Mouse (Mus musculus) heart, adult 2 months (tissue): Measurements from ENCODE around the gene Gm20388. TPM values are rescaled to one million over a fixed set of nuclear protein-coding genes. Genes with fewer than 3 reads are reported as not detected.

Source experiments
- DNase-seq, 2 experiments: peaks; one replicate each; pipeline ENCODE4 v3.0.0; 2021
- H3K27ac ChIP-seq: fragments of 200-600 bp; 2 replicates; pipeline ENCODE4 v1.8.1; 2022
- H3K27me3 ChIP-seq: fragments of 200-500 bp; 2 replicates; pipeline ENCODE4 v1.6.1; 2012; ENCODE audit warnings: mild to moderate bottlenecking, low read length, inconsistent platforms, mixed read lengths; ENCODE audit not compliant: control insufficient read depth, insufficient read depth
- H3K36me3 ChIP-seq: fragments of 200-500 bp; 2 replicates; pipeline ENCODE4 v1.6.1; 2012; ENCODE audit warnings: low read length, inconsistent platforms; ENCODE audit not compliant: control insufficient read depth, insufficient read depth
- H3K4me1 ChIP-seq: fragments of 200-500 bp; 2 replicates; pipeline ENCODE4 v1.6.1; 2011; ENCODE audit warnings: low read length; ENCODE audit not compliant: control insufficient read depth, insufficient read depth
- H3K4me3 ChIP-seq: fragments of 200-600 bp; 2 replicates; pipeline ENCODE4 v1.8.1; 2022
- H3K79me2 ChIP-seq: fragments of 200-500 bp; replicated peaks from 2 replicates; pipeline ENCODE4 v1.6.1; 2012; ENCODE audit warnings: mild to moderate bottlenecking, inconsistent platforms, low read length, moderate library complexity, mixed read lengths; ENCODE audit not compliant: control insufficient read depth, insufficient read depth
- H3K9ac ChIP-seq: fragments of 200-500 bp; 2 replicates; pipeline ENCODE4 v1.6.1; 2012; ENCODE audit warnings: low read depth, mild to moderate bottlenecking, control low read depth, inconsistent platforms, low read length, mixed read lengths
- CTCF ChIP-seq: fragments of 200-600 bp; IDR thresholded peaks from 2 replicates; pipeline ENCODE4 v1.8.1; 2022; ENCODE audit warnings: antibody characterized with exemption, mild to moderate bottlenecking, moderate library complexity
- EP300 ChIP-seq: fragments of 200-500 bp; IDR thresholded peaks from 2 replicates; pipeline ENCODE4 v1.6.1; 2011; ENCODE audit warnings: low read depth, low read length, control low read depth; ENCODE audit not compliant: insufficient read depth
- POLR2A ChIP-seq: fragments of 200-500 bp; IDR thresholded peaks from 2 replicates; pipeline ENCODE4 v1.6.1; 2011; ENCODE audit warnings: mild to moderate bottlenecking, low read depth, low read length, control low read depth; ENCODE audit not compliant: insufficient read depth
- WGBS: fragments of 180-500 bp; shearing (Covaris S2); methylation state at CpG from one replicate; pipeline ENCODE4 v1.1.7; 2018; 5-methylcytosine and 5-hydroxymethylcytosine counted together
- intact Hi-C: fragments of 180-260 bp; cut with DNase I; formaldehyde crosslinking; loops from one replicate; pipeline ENCODE4 v1.15.1; 2025
- polyA plus RNA-seq: library from polyadenylated mRNA; depleted of rRNA; stranded (reverse); fragments of >200 nt; gene quantifications from 2 replicates; pipeline ENCODE4 v1.2.3, GENCODE M21; 2012
- total RNA-seq, 2 experiments: library from RNA; stranded (reverse); gene quantifications; 2 replicates each; pipeline ENCODE4 v1.2.3; 2021

The Gm20388 gene
- total and polyA plus RNA-seq, 3 experiments, result 1.8 to 32.3 TPM; not detected in 1

GRCm38 (mm10) chr8:120075347-120075746 is 164.7 kb downstream of the Gm20388 start:
- Histone ChIP-seq H3K4me1 (peaks cover 5% of the 10 kb centered on the region), H3K4me3 (no peak overlapping the region), H3K9ac (no peak overlapping the region), H3K36me3 (no peaks in the 10 kb centered on the region), H3K27ac (no peak overlapping the region), H3K27me3 (no peaks in the 10 kb centered on the region), H3K79me2 (no peaks in the 10 kb centered on the region)
- TF ChIP-seq CTCF (no peak), EP300 (no peak), POLR2A (no peak)
- 59% methylated on average over 6 of the region's 6 CpGs for WGBS
- no peak for DNase-seq
- intact Hi-C loops, result loop anchor here (5.0 kb wide), 1 partner anchor 87 kb away; no protein-coding TSS in a partner anchor

GRCm38 (mm10) chr8:120078080-120078479 is 167.4 kb downstream of the Gm20388 start:
- TF ChIP-seq EP300 (0 out of 2 replicates have a peak, but pooled peaks have one; percentile 20), POLR2A (no peak), CTCF (peak; percentile 79)
- 10% methylated on average over 10 of the region's 10 CpGs for WGBS
- intact Hi-C loops, result loop anchor here (1.0 to 5.0 kb wide), 2 partner anchors 84 to 134 kb away; no protein-coding TSS in a partner anchor

DNA sequence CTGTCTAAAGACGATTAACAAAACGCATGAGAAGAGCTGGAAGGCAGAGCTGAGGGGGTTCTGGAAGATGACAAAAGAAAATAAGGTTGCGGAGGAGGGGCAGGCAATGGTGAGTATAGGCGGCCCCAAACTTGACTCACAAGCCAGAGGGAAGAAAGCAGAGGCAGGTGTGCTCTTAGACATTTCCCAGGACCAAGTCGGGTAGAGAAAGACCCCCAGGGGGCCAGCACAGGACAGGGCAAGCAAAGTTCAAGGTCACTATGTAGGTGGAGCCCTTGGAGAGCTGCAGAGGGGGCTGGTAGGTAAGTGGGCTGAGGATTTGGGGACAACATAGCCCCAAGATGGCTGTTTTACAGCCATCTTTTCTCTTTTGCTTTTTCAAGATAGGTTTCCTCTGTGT is 168.7 kb downstream of the Gm20388 start:
- H3K27ac ChIP-seq, result no peak overlapping the region
- no peak overlapping the region for H3K4me3 ChIP-seq
- no peak overlapping the region for H3K9ac ChIP-seq
- H3K36me3 ChIP-seq, result no peaks in the 10 kb centered on the region
- DNase-seq, result no peak
- H3K79me2 ChIP-seq, result no peaks in the 10 kb centered on the region
- WGBS, result 50% methylated on average over 5 of the region's 5 CpGs
- peaks cover 1% of the 10 kb centered on the region; the same call in 1 of the 2 replicates for H3K4me1 ChIP-seq
- TF ChIP-seq POLR2A (no peak), EP300 (no peak), CTCF (no peak)
- no peaks in the 10 kb centered on the region for H3K27me3 ChIP-seq
- intact Hi-C loops, result loop anchor here (5.0 kb wide), 1 partner anchor 83 kb away; no protein-coding TSS in a partner anchor

More at GRCm38 (mm10) chr8:120078080-120078479, 167.4 kb downstream of the Gm20388 start:
- H3K79me2 ChIP-seq, result no peaks in the 10 kb centered on the region
- no peak overlapping the region for H3K27ac ChIP-seq
- H3K27me3 ChIP-seq, result no peaks in the 10 kb centered on the region
- H3K36me3 ChIP-seq, result no peaks in the 10 kb centered on the region
- H3K4me3 ChIP-seq, result no peak overlapping the region
- peak; percentile 76 to 85 for DNase-seq
- H3K9ac ChIP-seq, result no peak overlapping the region
- H3K4me1 ChIP-seq, result peaks cover 1% of the 10 kb centered on the region; the same call in 1 of the 2 replicates

- TF ChIP-seq EP300 (no peak), CTCF (no peak), POLR2A (no peak)
- WGBS, result 79% methylated on average over 8 of the region's 8 CpGs
- no peak overlapping the region for H3K4me3 ChIP-seq
- no peaks in the 10 kb centered on the region for H3K27me3 ChIP-seq
- intact Hi-C loops, result no loop called here
- no peak overlapping the region for H3K9ac ChIP-seq
- no peaks in the 10 kb centered on the region for H3K36me3 ChIP-seq
- no peaks in the 10 kb centered on the region for H3K79me2 ChIP-seq
- H3K27ac ChIP-seq, result no peak overlapping the region
- DNase-seq, result peak in 1 of 2 experiments; percentile 26
- H3K4me1 ChIP-seq, result no peaks in the 10 kb centered on the region; the same call in 1 of the 2 replicates
These were observed 172.6 kb downstream of the Gm20388 start for GRCm38 (mm10) chr8:120083261-120083660.

- Histone ChIP-seq H3K27ac (no peak overlapping the region), H3K4me1 (no peaks in the 10 kb centered on the region), H3K4me3 (no peak overlapping the region), H3K79me2 (no peaks in the 10 kb centered on the region), H3K27me3 (no peaks in the 10 kb centered on the region), H3K36me3 (no peaks in the 10 kb centered on the region), H3K9ac (no peak overlapping the region)
- DNase-seq, result no peak
- intact Hi-C loops, result no loop called here
- TF ChIP-seq CTCF (no peak), POLR2A (no peak), EP300 (no peak)
- 88% methylated on average over 8 of the region's 8 CpGs for WGBS
These were observed 174.1 kb downstream of the Gm20388 start for GRCm38 (mm10) chr8:120084783-120085182.

DNA sequence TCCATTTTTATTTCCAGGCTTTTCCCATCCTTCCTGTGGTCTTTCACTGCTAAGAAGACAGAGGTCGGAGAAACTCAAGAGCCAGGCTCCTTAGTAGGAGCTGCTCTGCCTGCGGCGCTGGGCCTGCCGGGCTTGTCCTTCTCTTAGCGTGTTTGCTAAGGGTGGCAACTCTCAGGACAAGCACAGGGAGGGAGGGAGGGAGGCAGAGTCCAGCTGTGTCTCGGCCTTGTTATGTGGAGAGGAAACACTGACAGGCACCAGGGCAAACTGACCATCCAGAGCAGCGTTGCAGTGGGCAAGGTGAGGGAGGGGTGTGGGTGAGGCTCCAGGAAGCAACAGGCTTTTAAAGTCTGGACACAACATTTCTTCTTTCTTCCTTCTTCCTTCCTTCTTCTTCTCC is 178.9 kb downstream of the Gm20388 start:
- no peak overlapping the region for H3K9ac ChIP-seq
- H3K36me3 ChIP-seq, result no peaks in the 10 kb centered on the region
- no peak overlapping the region for H3K27ac ChIP-seq
- DNase-seq, result no peak
- no peaks in the 10 kb centered on the region for H3K4me1 ChIP-seq
- no peak overlapping the region for H3K4me3 ChIP-seq
- H3K27me3 ChIP-seq, result no peaks in the 10 kb centered on the region
- TF ChIP-seq CTCF (no peak), POLR2A (no peak), EP300 (no peak)
- H3K79me2 ChIP-seq, result peaks cover 5% of the 10 kb centered on the region
- 77% methylated on average over 7 of the region's 7 CpGs for WGBS
- intact Hi-C loops, result no loop called here
